Mouse (Mus musculus) T-cell, adult 2 months (primary cell): ENCODE measurements around the gene Crim1.

ENCODE experiments used
- DNase-seq: peaks from one replicate; pipeline ENCODE4 v3.0.0; 2022; ENCODE audit warnings: low spot score

Gene Crim1

DNA sequence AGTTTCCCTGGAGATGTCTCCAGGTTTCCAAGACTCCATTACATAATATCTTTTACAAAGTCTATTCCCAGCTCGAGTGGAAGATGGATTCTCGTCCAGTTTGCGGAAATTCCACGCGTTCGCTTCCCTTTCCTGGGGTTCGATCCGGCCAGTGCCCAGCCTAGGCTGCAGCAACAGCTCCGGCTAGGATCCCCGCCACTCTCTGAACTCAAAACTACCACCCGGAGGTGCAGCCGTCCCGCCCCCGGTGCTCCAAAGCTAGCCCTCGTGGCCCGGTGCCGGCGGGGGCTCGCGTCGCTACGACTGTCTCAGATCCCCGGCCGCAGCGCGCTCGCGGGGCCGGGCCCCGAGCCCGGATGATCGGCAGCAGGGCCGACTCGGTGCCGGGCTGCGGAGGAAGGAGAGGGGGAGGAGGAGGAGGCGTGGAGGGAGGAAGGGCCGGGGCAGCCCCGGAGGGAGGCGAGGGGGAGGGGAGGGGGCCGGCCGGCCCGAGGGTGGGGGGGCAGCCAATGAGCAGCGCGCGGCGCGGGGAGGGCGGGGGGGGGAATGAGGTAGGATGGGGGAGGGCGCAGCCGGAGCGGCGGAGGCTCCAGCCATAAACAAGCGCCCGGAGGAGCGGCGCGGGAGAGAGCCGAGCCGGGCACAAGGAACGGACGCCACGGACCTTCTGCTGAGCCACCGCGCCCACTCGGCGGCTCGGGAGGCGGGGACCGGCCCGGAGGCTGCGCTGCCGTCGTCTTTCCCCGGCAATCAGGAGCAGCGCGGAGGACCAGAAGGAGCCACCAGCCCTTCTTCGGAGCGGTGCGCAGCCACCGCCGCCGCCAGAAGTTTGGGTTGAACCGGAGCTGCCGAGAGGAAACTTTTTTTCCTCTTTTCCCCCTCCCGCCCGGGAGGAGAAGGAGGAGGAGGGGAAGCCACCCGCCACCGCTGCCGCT lies at the start of gene Crim1:
TSS of gene Crim1 (plus strand) at position 623 of the 935 bp plus-strand sequence.
- peak; percentile 57 for DNase-seq

GRCm38 (mm10) chr17:78151479-78152282 lies 48.4 kb upstream of the Crim1 start:
- DNase-seq, result no peak

GRCm38 (mm10) chr17:78163278-78163677 lies 36.8 kb upstream of the Crim1 start:
- DNase-seq, result peak; percentile 47

DNA sequence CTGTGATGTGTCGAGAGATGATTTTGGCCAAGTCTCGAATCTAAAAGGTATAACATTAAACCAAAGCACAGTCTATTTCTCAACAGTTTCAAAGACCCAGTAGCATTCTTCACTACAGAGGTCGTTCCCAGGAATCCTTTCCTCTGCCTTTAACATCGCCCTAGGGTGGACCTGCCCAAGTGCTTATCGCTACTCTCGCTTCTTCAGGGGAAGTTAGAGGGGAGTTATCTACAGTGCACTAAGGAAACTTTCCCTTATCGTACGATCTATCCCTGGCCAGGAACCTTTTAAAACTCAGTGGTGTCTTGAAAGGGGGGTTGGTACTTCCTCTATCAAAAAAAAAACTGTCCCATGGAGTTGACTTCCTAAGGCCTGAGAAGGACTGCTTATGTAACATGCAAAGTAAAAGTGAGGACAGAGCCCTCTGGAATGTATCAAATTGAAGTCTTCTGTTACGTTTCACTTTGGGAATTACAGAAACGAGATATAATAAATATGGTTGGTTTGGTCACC lies 36.3 kb upstream of the Crim1 start:
- DNase-seq, result no peak

GRCm38 (mm10) chr17:78165855-78166254 lies 34.2 kb upstream of the Crim1 start:
- DNase-seq, result no peak

DNA sequence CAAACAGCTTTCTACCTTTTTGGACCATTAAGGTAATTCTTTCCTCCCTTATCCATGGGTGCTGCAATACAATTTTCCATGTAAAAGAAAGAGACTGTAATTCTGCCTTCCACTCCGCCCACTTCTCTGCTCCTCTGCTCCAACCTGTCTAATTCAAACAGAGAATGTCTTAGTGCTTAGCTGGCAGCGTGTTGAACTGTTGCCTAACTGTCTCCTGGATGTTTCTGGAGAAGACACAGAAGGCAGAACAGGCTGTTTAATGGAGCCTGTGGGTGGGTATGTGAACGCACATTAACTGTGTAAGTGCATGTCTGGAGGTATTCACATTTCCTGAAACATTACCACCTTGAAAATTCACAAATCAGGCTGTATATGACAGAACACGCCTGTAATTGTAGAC lies 33.5 kb upstream of the Crim1 start:
- no peak for DNase-seq

DNA sequence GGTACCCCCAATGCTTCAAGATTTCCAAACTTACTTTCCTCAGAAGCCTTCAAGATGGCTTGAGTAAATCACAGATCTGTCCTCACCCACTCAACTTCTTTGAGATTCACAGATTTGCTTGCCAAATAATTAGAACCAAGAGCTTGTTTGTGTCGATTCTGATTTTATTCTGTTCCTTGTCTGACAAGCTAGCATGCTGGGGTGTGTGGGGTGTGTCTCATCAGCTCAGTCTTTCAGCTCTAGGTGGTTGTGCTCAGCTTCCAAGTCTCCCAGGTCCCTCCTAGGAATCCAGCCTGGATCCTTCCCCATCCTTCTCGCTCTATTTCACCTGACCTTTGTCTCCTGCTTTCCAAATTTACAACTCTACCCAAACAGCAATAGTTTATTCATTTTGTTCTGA lies 27.7 kb upstream of the Crim1 start:
- no peak for DNase-seq

GRCm38 (mm10) chr17:78180766-78181165 lies 19.3 kb upstream of the Crim1 start:
- no peak for DNase-seq

DNA sequence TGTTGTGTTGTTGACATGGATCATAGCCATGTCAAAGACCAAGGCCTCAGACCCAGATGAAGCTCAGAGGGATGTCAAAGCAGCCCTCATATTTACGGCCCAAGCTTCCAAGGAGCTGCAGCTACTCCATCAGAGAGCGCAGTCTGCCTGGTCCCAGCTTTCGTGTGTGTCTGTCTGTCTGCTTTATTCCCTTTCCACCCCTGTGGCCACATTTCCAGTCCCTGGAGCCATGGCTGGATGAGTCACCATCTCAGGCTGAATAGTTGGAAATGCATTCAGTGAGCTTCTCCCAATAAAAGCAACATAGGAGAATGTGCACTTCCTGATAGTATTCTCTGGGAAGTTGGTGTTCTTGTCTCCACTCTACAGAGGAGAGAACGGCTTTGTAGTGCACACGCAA lies 3.9 kb upstream of the Crim1 start:
- no peak for DNase-seq

DNA sequence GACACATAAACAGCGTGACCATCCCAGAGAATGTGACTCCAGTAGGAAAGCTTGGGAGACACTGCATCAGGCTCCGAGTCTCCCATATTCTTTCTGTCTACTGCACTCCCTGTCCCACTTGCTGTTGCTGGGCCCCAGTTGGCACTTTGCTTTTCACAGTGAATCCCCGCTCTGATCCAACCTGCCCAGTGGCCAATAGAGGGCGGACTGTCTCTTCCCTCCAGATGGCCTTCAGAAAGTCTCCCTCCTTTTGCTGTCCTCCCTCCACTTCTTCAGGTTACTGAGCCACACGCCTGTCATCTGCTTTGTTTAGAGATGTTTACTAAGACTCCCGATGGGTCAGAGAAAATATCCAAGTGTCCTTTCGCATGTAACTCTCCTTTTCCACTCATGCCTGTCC lies 2.9 kb upstream of the Crim1 start:
- DNase-seq, result peak; percentile 20

DNA sequence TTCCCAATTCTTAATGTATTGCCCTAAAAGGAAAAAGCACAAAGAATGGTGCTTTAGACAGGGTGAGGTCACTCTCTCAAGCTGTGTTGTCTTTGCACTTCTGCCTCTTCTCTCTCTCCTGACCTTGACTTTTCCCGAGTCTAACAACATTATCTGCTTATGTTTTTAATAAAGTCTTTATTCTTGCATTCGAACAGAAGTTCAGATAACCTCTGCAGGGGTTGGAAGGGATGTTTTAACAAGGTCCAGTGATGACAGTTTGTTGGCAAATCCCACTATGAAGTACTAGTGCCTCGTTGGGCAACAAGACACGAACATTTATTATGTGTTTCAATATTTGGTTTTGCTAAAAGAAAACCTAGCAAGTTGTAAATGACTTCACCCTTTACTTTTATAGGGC lies 1.9 kb upstream of the Crim1 start:
- no peak for DNase-seq

GRCm38 (mm10) chr17:78198820-78199219 lies 1.2 kb upstream of the Crim1 start:
- no peak for DNase-seq

DNA sequence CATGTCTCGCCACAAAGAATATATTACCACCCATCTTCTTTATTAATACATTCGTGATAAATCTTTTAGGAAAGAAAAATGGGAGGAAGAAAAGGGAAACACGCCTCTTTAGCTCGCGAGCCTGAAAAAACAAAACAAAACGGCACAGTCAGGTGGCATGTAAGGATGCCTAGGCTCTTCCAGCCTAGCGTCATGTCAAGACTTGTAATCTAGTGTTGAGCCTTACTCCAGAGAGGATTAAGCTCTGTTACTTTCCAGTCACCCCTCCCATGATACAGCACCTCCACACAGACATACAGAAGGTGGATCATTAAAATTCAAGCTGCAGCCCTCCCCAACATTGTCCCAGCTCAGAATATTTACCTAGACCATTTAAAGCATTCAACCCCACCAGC lies 820 bp upstream of the Crim1 start:
- DNase-seq, result no peak

GRCm38 (mm10) chr17:78200561-78201220 lies 643 bp downstream of the Crim1 start:
- DNase-seq, result peak; percentile 60

DNA sequence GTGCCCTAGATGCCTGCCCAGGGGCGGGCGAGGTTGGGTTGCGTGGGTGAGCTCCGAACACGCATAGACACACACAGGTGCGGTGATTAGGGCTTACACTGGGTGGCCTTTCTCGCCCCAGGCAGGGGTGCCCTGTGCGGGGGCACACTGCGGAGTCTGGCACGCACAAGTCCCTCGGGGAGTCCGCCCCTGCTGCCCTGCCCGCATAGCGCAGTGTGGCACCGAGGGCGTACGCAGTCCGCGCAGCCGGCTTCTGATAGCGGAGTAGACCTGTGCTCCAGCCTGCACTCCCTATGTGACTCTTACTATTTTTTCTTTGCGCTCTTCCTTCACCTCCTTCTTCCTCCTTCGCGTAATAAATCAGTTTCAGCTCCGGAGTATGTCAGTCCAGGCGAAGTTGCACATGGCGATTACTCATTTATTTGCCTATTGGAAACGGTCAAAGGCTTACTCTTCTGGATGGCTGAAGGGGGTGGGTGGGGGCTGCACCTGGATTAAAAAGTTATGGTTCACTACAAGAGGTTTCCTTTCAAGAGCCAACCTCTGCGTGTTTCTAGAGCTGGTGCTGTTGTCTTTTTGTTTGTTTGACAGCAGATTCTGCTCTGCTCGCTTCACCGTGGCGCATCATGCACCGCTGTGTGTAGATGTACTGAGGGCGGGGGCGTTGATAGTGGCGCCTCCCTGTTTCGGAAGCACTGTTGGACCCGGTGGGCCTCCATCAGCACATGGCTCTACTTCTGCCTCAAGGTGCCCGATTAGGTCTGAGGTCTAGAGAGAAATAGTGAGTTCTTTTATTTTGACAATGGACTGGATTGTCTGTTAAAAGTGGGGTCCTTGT lies 1.4 kb downstream of the Crim1 start:
- peak; percentile 31 for DNase-seq

- no peak for DNase-seq
These were observed 2.2 kb downstream of the Crim1 start for GRCm38 (mm10) chr17:78202221-78202620.

DNA sequence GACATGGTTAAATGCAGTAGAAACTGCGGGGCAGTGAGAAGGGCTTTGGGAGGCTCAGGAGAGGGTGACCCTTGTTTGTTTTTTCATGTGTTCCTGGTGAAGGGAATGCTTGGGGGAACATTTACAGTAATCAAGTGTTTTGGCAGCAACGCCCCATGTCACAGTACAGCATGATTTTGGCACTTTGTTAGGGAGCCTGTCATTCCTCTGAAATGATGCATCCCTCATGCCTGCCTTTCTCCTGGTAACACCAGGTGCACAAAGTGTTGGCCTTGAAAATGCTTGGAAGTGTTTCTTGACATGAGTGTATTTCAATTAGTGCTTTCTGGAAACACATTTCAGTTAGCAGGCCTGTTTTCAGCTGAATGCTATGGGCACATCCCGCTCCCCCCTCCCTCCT lies 2.7 kb downstream of the Crim1 start:
- no peak for DNase-seq

DNA sequence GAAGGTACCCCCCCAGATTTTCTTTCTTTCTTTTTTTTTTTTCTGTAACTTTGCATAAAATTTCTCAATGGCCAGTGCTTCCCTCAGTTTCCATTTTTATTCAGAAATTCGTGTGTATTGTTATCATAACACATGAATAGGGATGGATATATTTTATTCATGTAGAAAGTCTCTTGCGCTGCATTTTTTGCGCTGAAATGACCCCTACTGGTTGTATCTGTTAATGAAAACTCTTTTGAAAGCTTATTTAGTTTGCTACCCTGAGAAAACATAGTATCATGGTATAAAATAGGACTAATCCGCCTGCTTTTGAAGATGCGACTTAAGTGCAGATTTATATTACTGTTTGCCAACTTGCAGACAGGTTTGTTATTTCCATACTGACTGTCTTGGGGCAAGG lies 3.4 kb downstream of the Crim1 start:
- peak; percentile 6 for DNase-seq

- no peak for DNase-seq
These were observed 6.4 kb downstream of the Crim1 start for GRCm38 (mm10) chr17:78206421-78206820.

GRCm38 (mm10) chr17:78207246-78207645 lies 7.2 kb downstream of the Crim1 start:
- no peak for DNase-seq

GRCm38 (mm10) chr17:78208805-78209204 lies 8.8 kb downstream of the Crim1 start:
- DNase-seq, result no peak
